Mouse (Mus musculus) hindbrain, embryonic 11.5 days (tissue): ENCODE results near the gene Mill1. TPM values are rescaled to one million over a fixed set of nuclear protein-coding genes. Genes with fewer than 3 reads are reported as not detected.

Source experiments
- polyA plus RNA-seq: library from polyadenylated mRNA; unstranded; fragments of >200 nt; fragmentation: Nextera tagmentation; extraction: Ambion mirVana; gene quantifications from 2 replicates; pipeline ENCODE4 v1.2.1, GENCODE M21; 2014

The Mill1 gene
- polyA plus RNA-seq, 1 experiment from 2014 or later, result not detected

Other genes with a start within 250 kb of the Mill1 start
- not detected in 2 replicates for gene Ceacam13, start 235.5 kb upstream of the Mill1 start, polyA plus RNA-seq
- not detected in 2 replicates for gene Ceacam12, start 179.4 kb upstream of the Mill1 start, polyA plus RNA-seq
- gene Igfl3, start 68.9 kb upstream of the Mill1 start, polyA plus RNA-seq, result not detected in 2 replicates
- not detected in 2 replicates for gene Psg18, start 109.7 kb downstream of the Mill1 start, polyA plus RNA-seq
- gene Psg28, start 186.7 kb downstream of the Mill1 start, polyA plus RNA-seq, result not detected in 2 replicates
- not detected in 2 replicates for gene Psg26, start 238.8 kb downstream of the Mill1 start, polyA plus RNA-seq